Mouse (Mus musculus) stomach, postnatal 0 days (tissue): ENCODE results near the gene Cdc42ep2.

Experiments used
- CTCF ChIP-seq: IDR thresholded peaks from 2 replicates; pipeline ENCODE4 v1.5.1; 2016; ENCODE audit warnings: antibody characterized with exemption, low read depth, mild to moderate bottlenecking, moderate library complexity
- EP300 ChIP-seq: optimal IDR thresholded peaks from 2 replicates; pipeline ENCODE3; 2016; ENCODE audit warnings: antibody characterized with exemption

DNA sequence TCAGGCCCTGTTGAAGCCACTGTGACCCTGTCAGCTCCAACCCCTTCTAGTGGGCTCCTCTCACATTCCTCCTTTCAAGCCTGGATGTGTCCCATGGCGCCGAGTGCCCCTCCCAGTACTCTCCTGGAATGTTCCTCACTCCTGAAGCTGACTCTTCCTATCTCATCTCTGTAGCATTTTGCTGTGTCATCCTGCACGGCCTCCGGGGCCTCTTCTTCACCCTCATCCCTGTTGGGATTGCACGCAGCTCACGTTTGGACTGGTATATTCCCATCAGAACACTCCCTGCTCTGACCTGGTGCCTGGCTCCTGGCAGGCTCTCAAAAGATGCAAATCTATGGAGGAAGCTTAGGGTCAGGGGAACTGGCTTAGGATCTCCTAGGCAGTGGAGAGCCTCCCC, 42.2 kb upstream of the Cdc42ep2 start:
- TF ChIP-seq CTCF (no peak), EP300 (no peak)
